Mouse (Mus musculus): ENCODE results near the gene Dop1b. TPM values are rescaled to one million over a fixed set of nuclear protein-coding genes. Genes with fewer than 3 reads are reported as not detected.
"Not testable (repeated sequence)": the region's sequence is repeated elsewhere in the genome, so short reads cannot be mapped to it uniquely, and the experiment has no call there.

Gene Dop1b
- polyA plus RNA-seq, 1 experiment from 2014 or later = 21.6 TPM

DNA sequence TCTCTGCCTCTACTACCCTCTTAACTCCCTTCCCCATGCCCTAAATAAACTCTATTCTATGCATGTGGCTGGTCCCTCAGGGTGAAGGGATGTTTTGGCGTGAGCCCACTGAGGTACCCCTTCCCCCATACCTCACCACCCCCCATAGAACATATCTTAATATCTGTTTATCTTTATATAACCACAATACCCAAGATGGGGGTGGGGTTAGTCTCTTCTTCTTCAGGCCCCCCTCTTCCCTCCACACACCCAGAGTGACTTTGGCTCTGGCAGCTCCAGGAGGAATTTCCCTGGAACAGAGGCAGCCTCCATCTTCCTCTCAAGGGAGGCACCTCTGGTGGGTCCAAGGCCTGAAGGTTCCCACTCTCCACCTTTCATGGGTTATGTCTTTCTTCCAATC, 108.3 kb downstream of the Dop1b start:
- H3K4me3 ChIP-seq (ENCODE audit: low read length) = no peak overlapping the region
- H3K9me3 ChIP-seq (ENCODE audit: control insufficient read depth, low read length) = peaks cover 17% of the 10 kb centered on the region; the same call in 1 of the 2 replicates
- ATAC-seq (ENCODE audit: low FRiP score, low TSS enrichment) = no peak
- H3K27me3 ChIP-seq (ENCODE audit: control insufficient read depth, insufficient read depth, low read length) = no peaks in the 10 kb centered on the region
- no peak overlapping the region for H3K9ac ChIP-seq (ENCODE audit: low read depth, low read length)
- 78% methylated on average over 1 of the region's 1 CpGs for WGBS
- no peak overlapping the region for H3K27ac ChIP-seq (ENCODE audit: low read depth, low read length)
- H3K4me1 ChIP-seq (ENCODE audit: control insufficient read depth, insufficient read depth, low read length) = peaks cover 18% of the 10 kb centered on the region
- H3K36me3 ChIP-seq (ENCODE audit: control insufficient read depth, insufficient read depth, low read length) = no peaks in the 10 kb centered on the region
- no peak overlapping the region for H3K4me2 ChIP-seq (replicated peaks; ENCODE audit: low read depth, low read length)

DNA sequence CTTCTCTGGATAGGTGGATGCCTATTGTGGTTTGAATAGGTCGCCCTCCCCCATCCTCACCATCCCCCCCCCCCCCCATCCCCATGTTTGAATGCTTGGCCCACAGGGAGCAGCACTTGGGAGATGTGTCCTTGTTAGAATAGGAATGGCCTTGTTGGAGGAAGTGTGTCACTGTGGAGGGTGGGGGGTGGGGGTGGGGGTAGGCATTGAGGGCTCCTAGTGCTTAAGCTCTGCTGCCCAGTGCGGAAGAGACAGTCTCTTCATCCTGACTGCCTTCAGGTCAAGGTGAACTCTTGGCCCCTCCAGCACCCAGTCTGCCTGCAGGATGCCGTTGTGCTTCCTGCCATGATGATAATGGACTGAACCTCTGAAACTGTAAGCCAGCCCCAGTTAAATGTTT, 110.0 kb downstream of the Dop1b start:
- Histone ChIP-seq H3K27ac (ENCODE audit: low read depth, low read length) (no peak overlapping the region), H3K27me3 (ENCODE audit: control insufficient read depth, insufficient read depth, low read length) (no peaks in the 10 kb centered on the region), H3K4me2 (replicated peaks; ENCODE audit: low read depth, low read length) (no peak overlapping the region), H3K36me3 (ENCODE audit: control insufficient read depth, insufficient read depth, low read length) (no peaks in the 10 kb centered on the region), H3K4me1 (ENCODE audit: control insufficient read depth, insufficient read depth, low read length) (peaks cover 8% of the 10 kb centered on the region), H3K9me3 (ENCODE audit: control insufficient read depth, low read length) (peaks cover 17% of the 10 kb centered on the region; the same call in 1 of the 2 replicates), H3K4me3 (ENCODE audit: low read length) (no peak overlapping the region), H3K9ac (ENCODE audit: low read depth, low read length) (no peak overlapping the region)
- WGBS = 95% methylated on average over 3 of the region's 3 CpGs
- no peak for ATAC-seq (ENCODE audit: low FRiP score, low TSS enrichment)

DNA sequence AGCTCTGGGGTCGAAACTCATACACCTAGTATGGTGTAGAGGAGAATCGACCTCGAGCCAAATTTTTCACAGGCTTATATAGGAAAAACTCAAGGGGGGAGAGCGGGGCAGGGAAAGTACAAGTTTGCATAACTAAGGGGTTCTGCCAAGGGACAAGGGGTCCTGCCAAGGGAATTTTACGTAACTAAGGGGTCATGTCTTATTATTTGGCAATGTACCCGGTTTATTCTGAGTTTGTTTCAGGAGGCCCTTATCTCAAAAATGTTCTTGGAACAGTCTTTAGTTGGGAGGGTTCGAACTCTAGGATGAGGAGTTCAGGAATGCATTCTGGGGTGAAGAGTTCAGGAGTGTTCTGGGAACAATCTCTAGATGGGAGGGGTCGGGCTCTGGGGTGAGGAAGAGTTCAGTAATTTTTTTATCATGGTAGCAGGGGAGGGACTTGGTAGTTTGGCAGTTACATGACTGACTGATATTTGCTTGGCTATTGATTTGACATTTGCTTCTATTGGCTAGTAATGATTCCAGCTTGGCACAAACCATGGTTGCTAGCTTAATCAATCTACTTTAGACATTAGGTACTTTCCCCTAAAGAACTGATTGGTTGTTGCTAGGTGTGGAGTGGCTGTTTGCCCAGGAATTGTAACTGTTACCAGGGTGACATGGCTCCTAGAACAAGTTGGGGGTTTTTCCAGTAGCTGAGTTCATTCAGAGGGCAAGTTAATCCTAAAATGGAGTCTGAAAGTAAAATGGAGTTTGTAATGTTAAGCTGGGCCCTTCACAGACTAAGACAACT, 110.9 kb downstream of the Dop1b start:
- not testable (repeated sequence) for H3K36me3 ChIP-seq (ENCODE audit: control insufficient read depth, insufficient read depth, low read length); ATAC-seq (ENCODE audit: low FRiP score, low TSS enrichment); H3K27me3 ChIP-seq (ENCODE audit: control insufficient read depth, insufficient read depth, low read length); H3K4me1 ChIP-seq (ENCODE audit: control insufficient read depth, insufficient read depth, low read length); H3K27ac ChIP-seq (ENCODE audit: low read depth, low read length); H3K9ac ChIP-seq (ENCODE audit: low read depth, low read length); H3K4me2 ChIP-seq (replicated peaks; ENCODE audit: low read depth, low read length); H3K4me3 ChIP-seq (ENCODE audit: low read length)
- WGBS = 89% methylated on average over 5 of the region's 8 CpGs
- H3K9me3 ChIP-seq (ENCODE audit: control insufficient read depth, low read length) = peaks cover 17% of the 10 kb centered on the region; the same call in 1 of the 2 replicates

DNA sequence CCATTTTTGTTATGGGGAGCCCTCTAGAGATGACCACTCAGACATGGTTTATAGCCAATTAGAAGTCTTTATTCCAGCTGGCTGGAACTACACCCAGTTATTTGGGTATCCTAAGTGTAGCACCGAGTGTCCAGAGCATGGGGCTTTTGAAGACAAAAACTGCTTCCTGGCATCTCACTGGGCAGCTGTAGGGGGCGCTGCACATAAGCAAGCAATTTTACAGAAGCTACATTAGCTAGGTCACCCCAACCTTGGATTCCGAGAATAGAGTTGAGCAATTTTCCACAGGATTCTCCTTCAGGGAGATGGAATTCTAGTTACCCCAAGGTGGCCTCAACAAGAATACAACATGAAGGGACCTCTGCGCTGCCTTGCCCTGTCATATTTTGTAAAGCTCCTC, 113.1 kb downstream of the Dop1b start:
- peaks cover 20% of the 10 kb centered on the region; the same call in 1 of the 2 replicates for H3K9me3 ChIP-seq (ENCODE audit: control insufficient read depth, low read length)
- WGBS = 82% methylated on average over 4 of the region's 4 CpGs
- H3K27ac ChIP-seq (ENCODE audit: low read depth, low read length) = no peak overlapping the region
- no peak for ATAC-seq (ENCODE audit: low FRiP score, low TSS enrichment)
- no peak overlapping the region for H3K9ac ChIP-seq (ENCODE audit: low read depth, low read length)
- H3K27me3 ChIP-seq (ENCODE audit: control insufficient read depth, insufficient read depth, low read length) = no peaks in the 10 kb centered on the region
- H3K4me1 ChIP-seq (ENCODE audit: control insufficient read depth, insufficient read depth, low read length) = no peaks in the 10 kb centered on the region
- no peak overlapping the region for H3K4me3 ChIP-seq (ENCODE audit: low read length)
- no peaks in the 10 kb centered on the region for H3K36me3 ChIP-seq (ENCODE audit: control insufficient read depth, insufficient read depth, low read length)
- no peak overlapping the region for H3K4me2 ChIP-seq (replicated peaks; ENCODE audit: low read depth, low read length)

DNA sequence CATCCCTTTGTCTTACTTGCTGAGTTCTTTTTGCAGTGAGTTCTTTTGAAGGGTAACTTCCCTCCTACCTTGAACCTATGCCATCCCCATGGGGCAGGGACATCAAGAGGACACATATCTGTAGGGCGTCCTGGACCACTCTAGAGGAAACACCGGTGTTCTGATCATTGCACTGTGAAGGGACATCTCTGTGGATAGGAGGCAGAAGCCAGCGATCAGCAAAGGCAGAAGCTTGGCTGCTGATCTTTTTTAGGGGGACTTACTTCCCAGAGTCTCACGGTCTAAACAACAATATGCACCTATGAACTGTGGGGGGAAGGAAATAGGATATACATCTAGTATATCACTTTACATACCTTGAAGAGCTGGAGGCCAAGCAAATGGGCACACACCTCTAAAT, 113.8 kb downstream of the Dop1b start:
- Histone ChIP-seq H3K4me3 (ENCODE audit: low read length) (no peak overlapping the region), H3K36me3 (ENCODE audit: control insufficient read depth, insufficient read depth, low read length) (no peaks in the 10 kb centered on the region), H3K4me1 (ENCODE audit: control insufficient read depth, insufficient read depth, low read length) (no peaks in the 10 kb centered on the region), H3K9ac (ENCODE audit: low read depth, low read length) (no peak overlapping the region), H3K27me3 (ENCODE audit: control insufficient read depth, insufficient read depth, low read length) (no peaks in the 10 kb centered on the region), H3K9me3 (ENCODE audit: control insufficient read depth, low read length) (peaks cover 20% of the 10 kb centered on the region; the same call in 1 of the 2 replicates), H3K27ac (ENCODE audit: low read depth, low read length) (no peak overlapping the region), H3K4me2 (replicated peaks; ENCODE audit: low read depth, low read length) (no peak overlapping the region)
- ATAC-seq (ENCODE audit: low FRiP score, low TSS enrichment) = no peak
- 91% methylated on average over 4 of the region's 4 CpGs for WGBS

DNA sequence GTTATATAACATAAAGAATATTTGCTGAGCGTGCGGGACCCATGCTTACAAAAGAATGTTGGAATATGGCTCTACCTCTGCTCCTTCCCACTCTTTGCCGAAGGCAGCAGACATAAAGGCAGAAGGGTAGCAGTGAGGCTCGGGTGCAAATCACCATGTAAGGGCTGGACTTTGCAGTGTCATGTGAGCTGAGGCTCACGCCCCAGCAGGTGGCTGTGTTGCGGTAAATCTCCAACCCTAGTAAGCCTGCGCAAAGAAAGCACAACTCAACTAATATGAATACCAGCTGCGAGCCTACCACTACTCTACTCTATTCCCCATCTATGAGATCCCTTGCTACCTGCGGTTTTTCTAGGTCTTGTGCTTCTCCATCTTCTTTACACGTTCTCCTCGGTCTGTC, 114.3 kb downstream of the Dop1b start:
- no peaks in the 10 kb centered on the region for H3K36me3 ChIP-seq (ENCODE audit: control insufficient read depth, insufficient read depth, low read length)
- H3K27ac ChIP-seq (ENCODE audit: low read depth, low read length) = no peak overlapping the region
- H3K9me3 ChIP-seq (ENCODE audit: control insufficient read depth, low read length) = peaks cover 20% of the 10 kb centered on the region; the same call in 1 of the 2 replicates
- H3K4me2 ChIP-seq (replicated peaks; ENCODE audit: low read depth, low read length) = no peak overlapping the region
- no peak for ATAC-seq (ENCODE audit: low FRiP score, low TSS enrichment)
- H3K9ac ChIP-seq (ENCODE audit: low read depth, low read length) = no peak overlapping the region
- 72% methylated on average over 11 of the region's 11 CpGs for WGBS
- H3K27me3 ChIP-seq (ENCODE audit: control insufficient read depth, insufficient read depth, low read length) = no peaks in the 10 kb centered on the region
- no peak overlapping the region for H3K4me3 ChIP-seq (ENCODE audit: low read length)
- no peaks in the 10 kb centered on the region for H3K4me1 ChIP-seq (ENCODE audit: control insufficient read depth, insufficient read depth, low read length)

DNA sequence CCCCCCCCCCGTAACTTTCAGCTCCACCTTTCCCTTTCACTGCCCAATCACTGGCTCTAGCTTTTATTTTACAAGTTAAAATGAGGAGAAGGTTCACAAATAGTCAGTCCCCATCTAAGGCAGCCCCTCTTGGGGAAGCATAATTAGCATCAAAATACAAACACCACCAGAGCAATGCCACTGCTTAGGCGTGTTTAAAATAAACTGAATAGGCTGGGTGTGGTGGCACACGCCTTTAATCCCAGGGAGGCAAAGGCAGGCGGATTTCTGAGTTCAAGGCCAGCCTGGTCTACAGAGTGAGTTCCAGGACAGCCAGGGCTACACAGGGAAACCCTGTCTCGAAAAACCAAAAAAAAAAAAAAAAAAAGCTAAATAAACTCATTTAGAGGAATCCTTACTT, 114.8 kb downstream of the Dop1b start:
- WGBS = 65% methylated on average over 4 of the region's 5 CpGs
- not testable (repeated sequence) for H3K4me2 ChIP-seq (replicated peaks; ENCODE audit: low read depth, low read length); ATAC-seq (ENCODE audit: low FRiP score, low TSS enrichment)

DNA sequence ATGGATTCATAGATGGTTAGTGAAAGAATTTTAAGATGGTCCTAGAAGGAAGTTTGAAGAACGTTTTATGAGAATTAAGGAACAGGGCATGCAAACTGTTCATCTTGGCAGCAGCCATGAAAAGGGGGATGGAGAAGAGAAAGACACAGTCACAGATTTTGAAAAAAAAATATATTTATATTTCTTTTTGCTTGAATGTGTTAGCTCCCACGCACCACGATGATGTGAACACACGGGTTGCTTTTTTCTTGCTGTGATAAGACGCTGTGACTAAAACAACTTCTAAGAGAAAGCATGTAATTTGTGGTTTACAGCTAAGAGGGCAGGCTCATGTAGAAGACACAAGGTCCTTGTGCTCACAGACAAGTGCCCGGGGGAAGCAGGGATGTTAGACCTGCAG, 115.2 kb downstream of the Dop1b start:
- Histone ChIP-seq H3K36me3 (ENCODE audit: control insufficient read depth, insufficient read depth, low read length) (no peaks in the 10 kb centered on the region), H3K4me1 (ENCODE audit: control insufficient read depth, insufficient read depth, low read length) (no peaks in the 10 kb centered on the region), H3K4me3 (ENCODE audit: low read length) (no peak overlapping the region), H3K9ac (ENCODE audit: low read depth, low read length) (no peak overlapping the region), H3K27ac (ENCODE audit: low read depth, low read length) (no peak overlapping the region), H3K4me2 (replicated peaks; ENCODE audit: low read depth, low read length) (no peak overlapping the region), H3K27me3 (ENCODE audit: control insufficient read depth, insufficient read depth, low read length) (no peaks in the 10 kb centered on the region), H3K9me3 (ENCODE audit: control insufficient read depth, low read length) (peaks cover 20% of the 10 kb centered on the region; the same call in 1 of the 2 replicates)
- WGBS = 89% methylated on average over 6 of the region's 6 CpGs
- ATAC-seq (ENCODE audit: low FRiP score, low TSS enrichment) = no peak

More for the DNA sequence above, 114.8 kb downstream of the Dop1b start:
- H3K36me3 ChIP-seq (ENCODE audit: control insufficient read depth, insufficient read depth, low read length); H3K9ac ChIP-seq (ENCODE audit: low read depth, low read length); H3K4me1 ChIP-seq (ENCODE audit: control insufficient read depth, insufficient read depth, low read length); H3K4me3 ChIP-seq (ENCODE audit: low read length); H3K27ac ChIP-seq (ENCODE audit: low read depth, low read length); H3K27me3 ChIP-seq (ENCODE audit: control insufficient read depth, insufficient read depth, low read length): not testable (repeated sequence)
- H3K9me3 ChIP-seq (ENCODE audit: control insufficient read depth, low read length) = peaks cover 20% of the 10 kb centered on the region; the same call in 1 of the 2 replicates

DNA sequence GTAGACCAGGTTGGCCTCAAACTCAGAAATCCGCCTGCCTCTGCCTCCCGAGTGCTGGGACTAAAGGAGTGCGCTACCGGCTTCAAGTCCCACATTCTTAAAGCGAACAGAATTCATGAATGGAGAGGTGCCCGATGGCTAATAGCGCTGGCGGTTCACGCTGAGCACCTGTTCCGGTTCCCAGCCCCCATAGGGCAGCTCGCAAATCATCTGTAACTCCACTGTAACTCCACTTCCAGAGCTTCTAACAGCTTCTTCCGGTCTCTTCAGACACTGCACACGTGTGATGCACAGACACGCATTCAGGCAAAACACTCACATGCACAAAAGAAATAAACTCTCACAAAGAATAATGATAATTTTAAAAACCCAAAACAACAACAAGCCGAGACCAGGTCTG, 117.8 kb downstream of the Dop1b start:
- Histone ChIP-seq H3K4me3 (ENCODE audit: low read length) (no peak overlapping the region), H3K36me3 (ENCODE audit: control insufficient read depth, insufficient read depth, low read length) (no peaks in the 10 kb centered on the region), H3K27me3 (ENCODE audit: control insufficient read depth, insufficient read depth, low read length) (no peaks in the 10 kb centered on the region), H3K27ac (ENCODE audit: low read depth, low read length) (no peak overlapping the region), H3K4me1 (ENCODE audit: control insufficient read depth, insufficient read depth, low read length) (peaks cover 5% of the 10 kb centered on the region), H3K9me3 (ENCODE audit: control insufficient read depth, low read length) (peaks cover 3% of the 10 kb centered on the region; the same call in 1 of the 2 replicates), H3K9ac (ENCODE audit: low read depth, low read length) (no peak overlapping the region), H3K4me2 (replicated peaks; ENCODE audit: low read depth, low read length) (no peak overlapping the region)
- 85% methylated on average over 15 of the region's 15 CpGs for WGBS
- no peak for ATAC-seq (ENCODE audit: low FRiP score, low TSS enrichment)
